Mouse (Mus musculus) C2C12 (cell line): ENCODE measurements at regions not wholly inside any gene's neighbourhood (a gene's known extent, or its start where the extent isn't known, plus 50 kb on each side); places are given as distances from the start of the nearest gene placed in this dataset.

Experiments
- H3K27me3 ChIP-seq: one replicate; pipeline ENCODE4 v1.6.1; 2011; ENCODE audit not compliant: control insufficient read depth, insufficient read depth, insufficient read length
- H3K36me3 ChIP-seq: one replicate; pipeline ENCODE4 v1.6.1; 2011; ENCODE audit not compliant: control insufficient read depth, insufficient read depth
- H3K4me3 ChIP-seq: one replicate; pipeline ENCODE4 v1.5.1; 2011; ENCODE audit warnings: mild to moderate bottlenecking, control low read depth; ENCODE audit not compliant: poor library complexity, insufficient read depth, severe bottlenecking
- H3K79me2 ChIP-seq: one replicate; pipeline ENCODE4 v1.6.1; 2011; ENCODE audit not compliant: control insufficient read depth, insufficient read depth
- H3K79me3 ChIP-seq: one replicate; pipeline ENCODE4 v1.6.1; 2011; ENCODE audit warnings: low read depth, control low read depth
- H3ac ChIP-seq: one replicate; pipeline ENCODE3; 2011; ENCODE audit warnings: low read depth; ENCODE audit not compliant: control insufficient read depth, insufficient read length
- CEBPB ChIP-seq: IDR thresholded peaks from one replicate; pipeline ENCODE4 v1.6.1; 2011; ENCODE audit warnings: low read depth, mild to moderate bottlenecking, control low read depth, moderate library complexity
- CTCF ChIP-seq: IDR thresholded peaks from one replicate; pipeline ENCODE4 v1.5.1; 2011; ENCODE audit not compliant: control insufficient read depth, insufficient read depth, insufficient read length
- FOSL1 ChIP-seq: IDR thresholded peaks from one replicate; pipeline ENCODE4 v1.8.0; 2011; ENCODE audit warnings: mild to moderate bottlenecking, low read length; ENCODE audit not compliant: poor library complexity, insufficient read depth, severe bottlenecking
- MAX ChIP-seq: IDR thresholded peaks from one replicate; pipeline ENCODE4 v1.6.1; 2011; ENCODE audit warnings: mild to moderate bottlenecking, control low read depth
- MYOD1 ChIP-seq: IDR thresholded peaks from one replicate; pipeline ENCODE4 v1.6.1; 2011; ENCODE audit warnings: low read depth; ENCODE audit not compliant: control insufficient read depth, insufficient read length
- MYOG ChIP-seq: IDR thresholded peaks from one replicate; pipeline ENCODE4 v1.6.1; 2011; ENCODE audit not compliant: control insufficient read depth, insufficient read length; ENCODE audit errors: extremely low read depth
- USF1 ChIP-seq: IDR thresholded peaks from one replicate; pipeline ENCODE4 v1.6.1; 2011; ENCODE audit warnings: low read depth, mild to moderate bottlenecking, control low read depth, moderate library complexity

GRCm38 (mm10) chr11:20455865-20456648, 87.0 kb upstream of the Sertad2 start:
- TF ChIP-seq FOSL1 (no peak), CTCF (no peak), MYOG (no peak), MYOD1 (no peak), CEBPB (no peak), USF1 (no peak), MAX (no peak)
- Histone ChIP-seq H3K79me2 (no peaks in the 10 kb centered on the region), H3K27me3 (no peaks in the 10 kb centered on the region), H3K36me3 (no peaks in the 10 kb centered on the region), H3K4me3 (peak overlapping the region; percentile 48), H3ac (no peak overlapping the region), H3K79me3 (no peaks in the 10 kb centered on the region)

- H3K79me3 ChIP-seq, result no peaks in the 10 kb centered on the region
- no peak overlapping the region for H3ac ChIP-seq
- no peaks in the 10 kb centered on the region for H3K79me2 ChIP-seq
- H3K27me3 ChIP-seq, result no peaks in the 10 kb centered on the region
- H3K36me3 ChIP-seq, result no peaks in the 10 kb centered on the region
- H3K4me3 ChIP-seq, result no peak overlapping the region
- TF ChIP-seq CEBPB (no peak), MAX (no peak), MYOG (no peak), CTCF (no peak), MYOD1 (no peak), FOSL1 (no peak), USF1 (no peak)
These were observed 83.9 kb upstream of the Sertad2 start for GRCm38 (mm10) chr11:20459140-20459539.

- no peak overlapping the region for H3ac ChIP-seq
- H3K36me3 ChIP-seq, result no peaks in the 10 kb centered on the region
- no peak for TF ChIP-seq MYOG
- no peak for TF ChIP-seq FOSL1
- no peak for TF ChIP-seq CTCF
- no peak for TF ChIP-seq USF1
- TF ChIP-seq CEBPB, result no peak
- TF ChIP-seq MYOD1, result no peak
- TF ChIP-seq MAX, result no peak
- no peaks in the 10 kb centered on the region for H3K79me2 ChIP-seq
- H3K27me3 ChIP-seq, result no peaks in the 10 kb centered on the region
- H3K4me3 ChIP-seq, result no peak overlapping the region
- H3K79me3 ChIP-seq, result no peaks in the 10 kb centered on the region
These were observed 82.5 kb upstream of the Sertad2 start for GRCm38 (mm10) chr11:20460501-20460921.

GRCm38 (mm10) chr11:20462076-20462475, 81.0 kb upstream of the Sertad2 start:
- H3K36me3 ChIP-seq, result no peaks in the 10 kb centered on the region
- H3K4me3 ChIP-seq, result no peak overlapping the region
- no peaks in the 10 kb centered on the region for H3K27me3 ChIP-seq
- H3K79me2 ChIP-seq, result no peaks in the 10 kb centered on the region
- H3ac ChIP-seq, result no peak overlapping the region
- no peak for TF ChIP-seq CEBPB
- no peak for TF ChIP-seq MYOD1
- TF ChIP-seq MYOG, result no peak
- no peak for TF ChIP-seq MAX
- TF ChIP-seq FOSL1, result no peak
- TF ChIP-seq CTCF, result no peak
- no peak for TF ChIP-seq USF1
- H3K79me3 ChIP-seq, result no peaks in the 10 kb centered on the region

GRCm38 (mm10) chr11:20463173-20463681, 79.8 kb upstream of the Sertad2 start:
- Histone ChIP-seq H3K4me3 (no peak overlapping the region), H3K79me2 (no peaks in the 10 kb centered on the region), H3K36me3 (no peaks in the 10 kb centered on the region), H3K79me3 (no peaks in the 10 kb centered on the region), H3K27me3 (no peaks in the 10 kb centered on the region), H3ac (no peak overlapping the region)
- TF ChIP-seq MYOG (no peak), MAX (no peak), MYOD1 (no peak), USF1 (no peak), CTCF (no peak), FOSL1 (no peak)

- Histone ChIP-seq H3K36me3 (no peaks in the 10 kb centered on the region), H3ac (no peak overlapping the region), H3K27me3 (no peaks in the 10 kb centered on the region), H3K4me3 (no peak overlapping the region), H3K79me2 (no peaks in the 10 kb centered on the region), H3K79me3 (no peaks in the 10 kb centered on the region)
- TF ChIP-seq USF1 (no peak), MYOD1 (no peak), MAX (no peak), FOSL1 (no peak), CTCF (no peak), CEBPB (no peak), MYOG (no peak)
These were observed 78.5 kb upstream of the Sertad2 start for GRCm38 (mm10) chr11:20464564-20464963.
